Mouse (Mus musculus) thymus, adult 2 months (tissue): ENCODE measurements around the gene Gm17617.

Source experiments
- CTCF ChIP-seq: fragments of 200-500 bp; IDR thresholded peaks from 2 replicates; pipeline ENCODE4 v1.5.1; 2012; ENCODE audit warnings: mild to moderate bottlenecking, control low read depth, low read length, moderate library complexity, borderline replicate concordance; ENCODE audit not compliant: control insufficient read depth, poor library complexity, insufficient read depth; ENCODE audit errors: extremely low read depth
- POLR2A ChIP-seq: fragments of 200-500 bp; IDR thresholded peaks from 2 replicates; pipeline ENCODE4 v1.6.1; 2012; ENCODE audit warnings: mild to moderate bottlenecking, low read length, control low read depth, moderate library complexity; ENCODE audit not compliant: control insufficient read depth, poor library complexity, insufficient read depth; ENCODE audit errors: extremely low read depth

GRCm38 (mm10) chr13:55179591-55179990 is 46.2 kb upstream of the Gm17617 start:
- TF ChIP-seq CTCF (no peak), POLR2A (no peak)
